Mouse (Mus musculus) cerebellum, postnatal 10 days (tissue): Measurements from ENCODE around the gene Minos1.

Source experiments
- DNase-seq, 2 experiments: peaks; one replicate each; pipeline ENCODE4 v3.0.0; 2021; ENCODE audit warnings: mixed read lengths in 2 of 2

Minos1 gene

GRCm38 (mm10) chr4:139142985-139143384 is 12.1 kb upstream of the Minos1 start:
- peak; percentile 23 to 42 for DNase-seq

DNA sequence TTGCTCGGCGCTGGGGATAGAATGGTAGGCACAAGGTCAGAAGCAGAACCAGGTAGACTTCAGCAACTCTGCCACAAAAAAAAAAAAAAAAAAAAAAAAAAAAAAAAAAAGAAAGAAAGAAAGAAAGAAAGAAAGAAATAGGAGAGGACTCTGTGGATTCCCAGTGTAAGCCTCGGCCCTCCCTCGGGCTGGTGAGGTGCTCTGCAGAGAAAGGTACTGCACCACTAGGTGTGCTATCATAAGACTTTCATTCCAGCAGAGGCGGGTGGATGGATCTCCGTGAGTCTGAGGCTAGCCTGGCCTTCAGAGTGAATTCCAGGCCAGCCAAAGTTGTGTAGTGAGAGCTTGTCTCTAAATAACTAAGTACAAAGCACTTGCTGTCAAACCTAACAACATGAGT is 10.9 kb upstream of the Minos1 start:
- no peak for DNase-seq

GRCm38 (mm10) chr4:139140267-139140666 is 9.4 kb upstream of the Minos1 start:
- DNase-seq = no peak

GRCm38 (mm10) chr4:139136011-139136410 is 5.1 kb upstream of the Minos1 start:
- no peak for DNase-seq

DNA sequence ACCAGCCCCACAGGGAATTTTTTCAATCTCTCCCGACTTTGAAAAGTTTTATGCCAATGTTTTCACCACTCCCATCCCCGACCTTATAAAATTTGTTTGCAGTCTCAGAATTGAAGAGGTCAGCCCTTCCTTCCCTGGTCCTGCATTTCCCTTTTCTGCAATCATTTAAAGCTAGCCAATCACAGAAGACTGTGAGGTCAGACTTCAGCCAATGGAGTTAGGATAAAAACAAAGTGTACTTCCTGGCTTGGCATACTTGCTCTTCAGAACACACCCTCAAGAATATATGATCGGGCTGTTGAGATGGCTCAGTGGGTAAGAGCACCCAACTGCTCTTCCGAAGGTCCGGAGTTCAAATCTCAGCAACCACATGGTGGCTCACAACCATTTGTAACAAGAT is 2.2 kb upstream of the Minos1 start:
- no peak for DNase-seq

GRCm38 (mm10) chr4:139131858-139132672 is 1.2 kb upstream of the Minos1 start:
- peak in 1 of 2 experiments; percentile 23 for DNase-seq

- DNase-seq = peak; percentile 62 to 70
These were observed 860 bp downstream of the Minos1 start for GRCm38 (mm10) chr4:139129806-139130700.

DNA sequence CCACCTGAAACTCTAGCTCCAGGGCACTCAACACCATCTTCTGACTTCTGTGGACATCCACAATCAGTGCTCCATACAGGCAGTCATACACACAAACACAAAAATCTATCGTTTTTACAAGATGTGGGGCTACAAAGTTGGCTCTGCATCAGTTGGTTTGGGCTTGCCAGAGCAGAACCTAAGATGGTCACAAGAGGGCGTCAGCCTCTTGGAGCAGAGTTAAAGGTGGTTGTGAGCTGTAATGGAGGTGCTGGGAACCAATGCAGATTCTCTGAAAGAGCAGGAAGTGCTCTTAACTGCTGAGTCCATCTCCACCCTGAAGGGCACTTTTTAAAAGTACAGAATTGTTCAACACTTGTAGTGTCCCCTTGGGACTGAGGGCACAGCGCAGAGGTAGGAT is 4.4 kb downstream of the Minos1 start:
- no peak for DNase-seq

DNA sequence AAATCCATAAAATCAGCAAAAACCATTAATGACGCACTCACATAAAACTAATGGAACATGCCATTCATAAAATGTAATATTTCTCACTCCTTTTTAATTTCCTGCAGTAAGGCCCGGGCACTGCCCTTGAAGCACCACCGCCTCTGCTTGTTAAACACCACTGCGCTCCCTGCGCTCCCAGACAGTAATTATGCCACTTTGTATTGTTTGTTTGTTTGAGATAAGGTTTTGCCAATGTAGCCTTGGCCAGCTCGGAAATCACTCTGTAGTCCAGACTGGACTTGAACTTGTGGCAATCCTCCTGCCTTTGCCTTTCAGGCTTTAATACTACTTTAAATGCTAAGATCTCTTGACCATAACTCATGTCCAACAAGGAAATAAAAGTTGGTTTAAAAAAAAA is 6.0 kb downstream of the Minos1 start:
- DNase-seq = no peak

DNA sequence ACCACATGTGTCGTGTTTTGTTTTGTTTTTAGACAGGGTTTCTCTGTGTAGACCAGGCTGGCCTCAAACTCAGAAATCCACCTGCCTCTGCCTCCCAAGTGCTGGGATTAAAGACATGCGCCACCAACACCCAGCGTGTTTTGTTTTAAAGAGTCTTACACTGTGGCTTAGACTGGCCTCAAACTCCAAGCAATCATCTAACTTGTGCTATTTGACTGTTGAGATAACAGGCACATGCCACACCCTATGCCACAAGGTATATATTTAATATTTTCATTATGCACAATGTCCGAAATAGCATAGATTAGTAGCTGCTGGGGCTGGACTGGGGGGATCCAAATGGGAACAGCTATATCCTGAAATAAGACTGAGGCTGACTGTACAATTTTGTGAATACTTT is 8.4 kb downstream of the Minos1 start:
- DNase-seq = no peak

DNA sequence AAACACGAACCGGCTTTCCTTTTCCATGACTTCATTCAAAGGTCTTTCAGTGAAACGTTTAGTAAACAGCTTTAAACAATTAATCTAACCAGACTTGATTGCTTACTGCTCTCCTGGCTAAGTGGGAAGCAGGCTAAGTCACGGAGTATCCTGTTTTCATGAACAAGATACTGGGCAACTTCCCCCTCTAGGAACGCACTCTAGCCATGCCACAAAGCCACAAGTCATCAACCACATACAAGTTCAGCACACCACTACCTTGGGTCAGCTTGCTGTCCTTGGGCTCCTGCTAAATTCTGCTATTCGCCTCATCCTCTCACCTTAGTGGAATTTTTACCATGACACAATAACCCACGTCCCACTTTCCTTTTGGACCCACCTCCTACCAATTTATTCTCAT is 9.9 kb downstream of the Minos1 start:
- DNase-seq = no peak

DNA sequence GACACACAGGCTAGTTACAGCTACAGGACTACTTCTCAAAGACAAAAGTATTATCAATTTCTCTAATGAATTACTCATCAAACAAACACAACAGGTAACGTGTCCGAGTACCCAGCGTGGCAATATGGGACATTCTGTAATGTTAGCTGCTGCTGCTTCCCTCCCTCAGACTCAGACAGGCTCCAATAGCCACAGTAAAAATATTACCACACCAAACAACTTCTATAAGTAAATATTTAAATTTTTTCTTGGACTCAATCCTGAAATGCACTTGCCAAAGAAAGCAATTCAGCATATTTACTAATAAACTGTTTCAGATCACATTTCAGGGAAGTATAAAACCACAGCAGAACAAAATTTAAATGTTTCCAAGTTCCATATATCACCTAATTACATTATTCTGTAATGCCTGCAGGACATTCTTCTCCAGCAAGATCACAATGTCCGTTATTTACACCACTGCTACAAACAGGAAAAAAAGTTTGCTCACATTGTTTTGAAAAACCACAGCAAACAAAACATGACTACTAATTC is 10.6 kb downstream of the Minos1 start:
- DNase-seq = no peak

- DNase-seq = peak; percentile 55 to 66
These were observed 14.4 kb downstream of the Minos1 start for GRCm38 (mm10) chr4:139116356-139117063.

DNA sequence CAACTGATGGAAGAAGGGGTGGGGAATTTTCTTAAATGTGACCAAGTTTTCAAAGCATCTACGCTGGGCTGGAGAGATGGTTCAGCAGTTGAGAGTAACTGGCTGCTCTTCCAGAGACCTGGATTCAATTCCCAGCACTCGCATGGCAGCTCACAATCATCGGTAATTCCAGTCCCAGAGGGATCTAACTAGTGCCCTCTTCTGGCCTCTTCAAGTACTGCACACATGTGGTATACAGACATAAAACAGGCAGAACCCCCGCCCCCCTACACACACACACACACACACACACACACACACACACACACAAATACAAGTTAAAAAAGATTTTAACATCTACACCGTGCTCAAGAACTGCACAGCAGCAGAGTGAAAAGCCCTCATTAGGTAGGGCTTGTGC is 15.2 kb downstream of the Minos1 start:
- DNase-seq = peak in 1 of 2 experiments; percentile 56

DNA sequence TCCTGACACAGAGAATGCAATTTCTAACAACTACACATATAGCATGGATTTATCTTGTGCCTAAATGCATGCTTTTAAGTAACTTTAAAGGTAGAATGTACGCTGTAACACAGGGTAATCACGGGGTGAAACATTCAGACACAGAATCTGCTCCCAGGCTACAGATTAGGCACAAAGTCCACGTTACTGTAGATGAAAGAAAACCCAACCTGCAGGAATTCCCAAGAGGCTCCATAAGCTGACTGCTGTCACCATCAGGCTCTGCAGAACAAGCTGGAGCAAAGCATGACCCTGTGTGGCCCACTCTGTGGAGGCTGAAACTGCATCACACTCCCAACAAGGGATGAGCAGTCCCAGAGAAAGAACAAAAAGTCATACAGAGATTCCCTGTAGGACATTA is 18.4 kb downstream of the Minos1 start:
- DNase-seq = no peak

DNA sequence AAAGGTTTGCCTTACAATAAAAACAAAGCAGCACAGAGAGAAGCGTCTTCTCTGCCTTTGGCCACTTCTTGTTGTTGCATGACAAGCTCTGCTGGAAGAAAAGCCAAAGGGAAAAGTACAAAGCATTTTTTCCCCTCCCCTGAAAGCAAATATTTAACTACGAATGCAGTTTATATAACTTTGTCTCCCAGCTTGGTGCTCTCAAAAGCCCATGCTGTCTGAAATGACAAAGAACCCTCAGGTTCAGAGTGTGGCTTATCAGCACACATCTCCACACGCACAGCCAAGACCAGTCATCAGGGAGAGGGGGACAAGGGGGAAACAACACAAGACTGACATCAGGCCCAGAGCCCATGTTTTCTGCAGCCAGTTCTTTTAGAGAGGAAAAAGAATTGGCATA is 19.5 kb downstream of the Minos1 start:
- DNase-seq = no peak

DNA sequence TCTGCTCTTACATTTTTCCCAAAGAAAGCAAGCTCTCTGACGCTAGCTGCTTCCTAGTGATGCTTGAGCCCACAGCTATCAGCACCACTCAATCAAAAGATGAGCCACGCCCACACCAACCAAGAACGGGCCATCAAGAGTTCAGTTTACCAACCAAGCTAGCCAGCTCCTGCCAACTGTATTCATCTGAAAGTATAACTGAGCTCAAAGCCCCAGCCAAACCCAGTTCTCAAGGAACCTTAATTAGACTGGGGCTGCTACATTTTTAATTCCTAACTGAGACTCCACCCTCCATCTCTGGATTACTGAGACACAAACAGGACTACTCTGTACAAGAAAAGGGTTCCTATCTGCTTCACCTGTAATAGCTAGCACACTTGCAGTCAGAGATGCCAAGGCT is 20.1 kb downstream of the Minos1 start:
- DNase-seq = no peak

DNA sequence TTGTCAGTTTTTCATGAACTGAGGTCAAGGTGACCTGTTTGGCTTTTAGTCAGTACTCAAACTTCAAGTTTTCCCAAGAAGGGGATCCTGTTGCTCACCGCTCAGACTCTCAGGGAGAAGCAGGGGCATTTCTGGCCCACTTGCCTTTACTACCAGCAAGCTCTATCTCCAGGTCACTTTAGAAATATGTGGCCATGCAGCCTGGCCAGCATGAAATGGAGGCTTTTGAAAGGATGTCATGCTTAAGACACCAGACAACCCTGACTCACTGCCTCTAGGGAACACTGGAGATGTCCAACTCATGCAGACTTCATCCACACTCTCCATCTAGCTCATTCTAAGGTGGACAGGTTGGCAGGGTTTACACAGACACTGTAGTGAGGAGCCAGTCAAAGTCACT is 25.5 kb downstream of the Minos1 start:
- no peak for DNase-seq

DNA sequence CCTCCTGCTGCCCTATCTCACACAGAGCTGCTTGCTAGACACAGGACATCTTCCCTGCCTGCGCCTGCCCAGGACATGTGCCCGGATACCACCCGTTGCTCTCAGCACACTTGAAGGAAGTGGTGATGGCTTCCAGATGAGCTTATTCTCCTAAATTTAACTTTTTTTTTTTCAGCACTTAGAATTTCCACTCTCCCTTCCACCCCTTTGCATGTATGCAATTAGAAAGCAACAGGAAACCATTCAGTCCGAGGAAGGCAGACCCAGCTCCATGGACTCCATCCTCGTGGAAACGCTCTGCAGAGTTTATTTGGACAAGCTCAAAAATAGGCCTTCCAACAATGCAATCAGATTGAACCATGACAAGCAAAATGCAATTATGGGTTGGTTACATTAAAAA is 29.4 kb downstream of the Minos1 start:
- no peak for DNase-seq

- no peak for DNase-seq
These were observed 30.6 kb downstream of the Minos1 start for GRCm38 (mm10) chr4:139100326-139100725.

DNA sequence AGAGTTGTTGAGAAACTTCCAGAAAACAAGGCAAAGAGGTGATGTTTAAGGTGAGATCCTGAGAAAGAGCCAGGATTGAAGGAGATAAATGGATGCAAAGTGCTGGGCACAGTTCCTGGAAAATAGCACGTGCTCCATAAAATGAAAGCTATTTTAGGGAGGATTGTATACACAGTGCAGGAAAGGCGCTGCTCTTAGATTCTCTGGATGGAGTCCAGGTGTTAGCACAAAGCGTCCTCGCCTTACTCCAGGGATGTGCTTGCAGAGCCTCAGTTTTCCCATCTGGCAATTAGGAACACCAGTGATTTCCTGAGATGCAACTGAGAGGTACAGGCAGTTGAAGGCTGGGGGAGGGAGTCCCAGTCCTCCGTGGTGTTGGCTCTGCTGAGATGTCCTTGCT is 34.7 kb downstream of the Minos1 start:
- peak in 1 of 2 experiments; percentile 1 for DNase-seq

- peak in 1 of 2 experiments; percentile 50 for DNase-seq
These were observed 35.5 kb downstream of the Minos1 start for GRCm38 (mm10) chr4:139095406-139095805.

DNA sequence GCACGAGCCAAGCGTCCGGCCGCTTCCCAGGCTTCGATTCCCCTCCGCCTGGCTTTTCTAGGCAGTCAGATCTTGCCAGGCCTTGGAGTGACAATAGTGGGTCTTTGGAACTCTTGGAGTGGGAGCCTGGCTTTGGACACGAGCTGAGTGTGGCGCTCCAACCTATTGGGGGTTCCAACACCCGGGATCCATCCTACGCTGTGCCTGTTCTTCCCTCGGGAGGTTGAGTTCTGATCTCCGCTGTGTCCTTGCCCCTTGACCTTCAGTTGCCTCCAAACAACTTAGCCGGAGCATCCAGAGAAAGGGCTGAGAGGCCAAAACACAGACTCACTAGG is 37.8 kb downstream of the Minos1 start:
- DNase-seq = no peak
